8 mouse cellular contexts compared by ENCODE assay signal in the genomic region with DNA sequence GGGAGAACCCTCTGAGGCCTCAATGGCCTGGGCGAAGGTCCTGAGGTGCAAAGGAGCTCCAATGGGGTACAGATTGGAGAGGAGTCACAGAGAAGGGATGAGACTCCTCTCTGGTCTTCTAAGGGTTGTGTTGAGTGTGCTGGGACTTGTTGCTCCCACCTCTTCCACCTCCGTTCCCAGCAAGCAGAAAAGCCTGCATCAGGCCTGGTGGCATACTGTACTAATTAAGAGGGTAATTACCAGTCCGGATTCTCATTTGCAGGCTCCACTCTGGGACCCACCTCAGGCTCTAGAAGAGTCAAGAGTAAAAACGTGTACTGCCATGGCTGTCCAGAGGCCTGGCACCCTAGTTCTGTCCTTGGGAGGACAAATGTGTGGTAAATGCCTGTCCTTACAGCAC. TPM values are rescaled to one million over a fixed set of nuclear protein-coding genes. Genes with fewer than 3 reads are reported as not detected.
DNase-seq lines count a peak whose midpoint lies in the region; ATAC-seq and TF ChIP-seq lines count a peak whose summit lies in the region.

No protein-coding gene starts in this region.

- H3K9me3 ChIP-seq in megakaryocyte, embryonic 14.5 days, result no peaks in the 10 kb centered on the region
- H3K9me3 ChIP-seq in limb, embryonic 10.5 days (replicated peaks), result no peaks in the 10 kb centered on the region

- H3K36me3 ChIP-seq in megakaryocyte, embryonic 14.5 days (replicated peaks; ENCODE audit: low read length), result peaks cover 7% of the 10 kb centered on the region
- H3K36me3 ChIP-seq in limb, embryonic 10.5 days, result peaks cover 9% of the 10 kb centered on the region

- TF ChIP-seq CTCF in olfactory bulb, adult 2 months (IDR thresholded peaks at IDR 0.05; ENCODE audit: insufficient read depth, low read depth, low read length), result no peak

- H3K4me1 ChIP-seq in megakaryocyte, embryonic 14.5 days, result peaks cover 67% of the 10 kb centered on the region
- peaks cover 77% of the 10 kb centered on the region for H3K4me1 ChIP-seq in limb, embryonic 10.5 days
- H3K4me1 ChIP-seq in olfactory bulb, adult 2 months (ENCODE audit: control insufficient read depth, insufficient read depth, low read length), result peaks cover 27% of the 10 kb centered on the region

- no peak for TF ChIP-seq POLR2A in olfactory bulb, adult 2 months (IDR thresholded peaks at IDR 0.05; ENCODE audit: insufficient read depth, low read depth, low read length)

- no peak for ATAC-seq in megakaryocyte, adult 5-6 weeks (ENCODE audit: poor library complexity, severe bottlenecking)

- peak; percentile 41 for DNase-seq in adrenal gland, adult 2 months
- DNase-seq in adrenal gland, postnatal 25 days, result no peak
- no peak for DNase-seq in limb, embryonic 10.5 days (ENCODE audit: low spot score)
- no peak for DNase-seq in adrenal gland, postnatal 36 days
- DNase-seq in spleen, postnatal 4 days (ENCODE audit: low spot score in 2 of 2), result no peak

- no peaks in the 10 kb centered on the region for H3K27me3 ChIP-seq in megakaryocyte, embryonic 14.5 days (replicated peaks)
- H3K27me3 ChIP-seq in limb, embryonic 10.5 days (ENCODE audit: low read depth, poor library complexity, severe bottlenecking), result no peaks in the 10 kb centered on the region

- H3K27ac ChIP-seq in limb, embryonic 10.5 days, result peak overlapping the region; percentile 97
- peak overlapping the region; percentile 47; the same call in 1 of the 2 replicates for H3K27ac ChIP-seq in olfactory bulb, adult 2 months (ENCODE audit: insufficient read depth, low read depth, low read length)

- peak overlapping the region; percentile 88 for H3K4me3 ChIP-seq in megakaryocyte, embryonic 14.5 days (replicated peaks)
- H3K4me3 ChIP-seq in limb, embryonic 10.5 days, result peak overlapping the region; percentile 46
- no peak overlapping the region for H3K4me3 ChIP-seq in olfactory bulb, adult 2 months (ENCODE audit: insufficient read depth, low read depth, low read length)

- WGBS in limb, embryonic 10.5 days, result 14% methylated on average over 4 of the region's 4 CpGs
- WGBS in olfactory bulb, adult 2 months, result 16% methylated on average over 4 of the region's 4 CpGs

RNA-seq across cellular contexts. Expression of gene Jund, which starts 1.8 kb away (rescaled TPM):
- 100 to 1,000 TPM; 214 to 246 TPM for total RNA-seq in adrenal gland, adult 2 months (2021)
- polyA plus RNA-seq in adrenal gland, adult 2 months (2012; rRNA removed), result 1,009 and 1,256 TPM in 2 replicates
- total RNA-seq in adrenal gland, postnatal 25 days (2021), result 191 and 217 TPM in 2 replicates
- 972 and 2,520 TPM in 2 replicates for polyA plus RNA-seq in megakaryocyte, embryonic 14.5 days (2012; ENCODE audit: insufficient read depth, low replicate concordance)
- 26.7 and 44.1 TPM in 2 replicates for total RNA-seq in megakaryocyte, adult 5-6 weeks (2015)
- total RNA-seq in megakaryocyte, adult 5-6 weeks (2017), result 24.0 and 28.9 TPM in 2 replicates
- 69.0 and 80.6 TPM in 2 replicates for polyA plus RNA-seq in limb, embryonic 10.5 days (2016; fragmentation: Nextera tagmentation; extraction: Ambion mirVana)
- polyA plus RNA-seq in olfactory bulb, adult 2 months (2012; ENCODE audit: insufficient read depth, insufficient read length, low replicate concordance, missing spikeins), result not detected in 2 replicates
- 100 to 1,000 TPM; 219 to 227 TPM for total RNA-seq in adrenal gland, postnatal 36 days (2021)

RNA-seq across cellular contexts. Expression of gene Iqcn, which starts 6.3 kb away (rescaled TPM):
- total RNA-seq in adrenal gland, adult 2 months (2021), result under 1 TPM in 1 of 2 experiments, not detected in 1; 0.12 TPM
- polyA plus RNA-seq in adrenal gland, adult 2 months (2012; rRNA removed), result 0.25 and 0.28 TPM in 2 replicates
- 0.15 and 0.19 TPM in 2 replicates for total RNA-seq in adrenal gland, postnatal 25 days (2021)
- polyA plus RNA-seq in megakaryocyte, embryonic 14.5 days (2012; ENCODE audit: insufficient read depth, low replicate concordance), result not detected in 2 replicates
- 0.11 and 0.27 TPM in 2 replicates for total RNA-seq in megakaryocyte, adult 5-6 weeks (2015)
- total RNA-seq in megakaryocyte, adult 5-6 weeks (2017), result 0.04 TPM in 1 of 2 replicates, not detected in the other
- polyA plus RNA-seq in limb, embryonic 10.5 days (2016; fragmentation: Nextera tagmentation; extraction: Ambion mirVana), result not detected in 2 replicates
- polyA plus RNA-seq in olfactory bulb, adult 2 months (2012; ENCODE audit: insufficient read depth, insufficient read length, low replicate concordance, missing spikeins), result not detected in 2 replicates
- not detected for total RNA-seq in adrenal gland, postnatal 36 days (2021)

RNA-seq across cellular contexts. Expression of gene Gm3336, which starts 21.4 kb away (rescaled TPM):
- under 1 TPM in 1 of 2 experiments, not detected in 1; 0.69 TPM for total RNA-seq in adrenal gland, adult 2 months (2021)
- polyA plus RNA-seq in adrenal gland, adult 2 months (2012; rRNA removed), result 0.51 and 0.97 TPM in 2 replicates
- not detected in 2 replicates for total RNA-seq in adrenal gland, postnatal 25 days (2021)
- polyA plus RNA-seq in megakaryocyte, embryonic 14.5 days (2012; ENCODE audit: insufficient read depth, low replicate concordance), result 0.26 TPM in 1 of 2 replicates, not detected in the other
- not detected in 2 replicates for total RNA-seq in megakaryocyte, adult 5-6 weeks (2015)
- not detected in 2 replicates for total RNA-seq in megakaryocyte, adult 5-6 weeks (2017)
- polyA plus RNA-seq in limb, embryonic 10.5 days (2016; fragmentation: Nextera tagmentation; extraction: Ambion mirVana), result not detected in 2 replicates
- not detected in 2 replicates for polyA plus RNA-seq in olfactory bulb, adult 2 months (2012; ENCODE audit: insufficient read depth, insufficient read length, low replicate concordance, missing spikeins)
- total RNA-seq in adrenal gland, postnatal 36 days (2021), result not detected

RNA-seq across cellular contexts. Expression of gene Lsm4, which starts 23.9 kb away (rescaled TPM):
- total RNA-seq in adrenal gland, adult 2 months (2021), result 10 to 100 TPM; 65.2 to 88.5 TPM
- 81.3 and 112 TPM in 2 replicates for polyA plus RNA-seq in adrenal gland, adult 2 months (2012; rRNA removed)
- 66.1 and 86.8 TPM in 2 replicates for total RNA-seq in adrenal gland, postnatal 25 days (2021)
- 103 and 569 TPM in 2 replicates for polyA plus RNA-seq in megakaryocyte, embryonic 14.5 days (2012; ENCODE audit: insufficient read depth, low replicate concordance)
- total RNA-seq in megakaryocyte, adult 5-6 weeks (2015), result 82.1 and 84.4 TPM in 2 replicates
- total RNA-seq in megakaryocyte, adult 5-6 weeks (2017), result 106 and 151 TPM in 2 replicates
- polyA plus RNA-seq in limb, embryonic 10.5 days (2016; fragmentation: Nextera tagmentation; extraction: Ambion mirVana), result 405 and 438 TPM in 2 replicates
- not detected in 2 replicates for polyA plus RNA-seq in olfactory bulb, adult 2 months (2012; ENCODE audit: insufficient read depth, insufficient read length, low replicate concordance, missing spikeins)
- total RNA-seq in adrenal gland, postnatal 36 days (2021), result 10 to 100 TPM; 74.3 to 84.4 TPM

RNA-seq across cellular contexts. Expression of gene Pde4c, which starts 26.6 kb away (rescaled TPM):
- 1 to 10 TPM in 1 of 2 experiments, under 1 TPM in 1; 0.76 to 1.0 TPM for total RNA-seq in adrenal gland, adult 2 months (2021)
- 2.9 and 3.3 TPM in 2 replicates for polyA plus RNA-seq in adrenal gland, adult 2 months (2012; rRNA removed)
- 0.55 and 1.3 TPM in 2 replicates for total RNA-seq in adrenal gland, postnatal 25 days (2021)
- polyA plus RNA-seq in megakaryocyte, embryonic 14.5 days (2012; ENCODE audit: insufficient read depth, low replicate concordance), result 0.03 TPM in 1 of 2 replicates, not detected in the other
- not detected in 2 replicates for total RNA-seq in megakaryocyte, adult 5-6 weeks (2015)
- total RNA-seq in megakaryocyte, adult 5-6 weeks (2017), result not detected in 2 replicates
- 0.10 and 0.25 TPM in 2 replicates for polyA plus RNA-seq in limb, embryonic 10.5 days (2016; fragmentation: Nextera tagmentation; extraction: Ambion mirVana)
- not detected in 2 replicates for polyA plus RNA-seq in olfactory bulb, adult 2 months (2012; ENCODE audit: insufficient read depth, insufficient read length, low replicate concordance, missing spikeins)
- total RNA-seq in adrenal gland, postnatal 36 days (2021), result 1 to 10 TPM in 1 of 2 experiments, under 1 TPM in 1; 0.33 to 1.2 TPM
